Mouse (Mus musculus) ES-Bruce4 (cell line): ENCODE measurements at regions not wholly inside any gene's neighbourhood (a gene's known extent, or its start where the extent isn't known, plus 50 kb on each side); places are given as distances from the start of the nearest gene placed in this dataset.

Source experiments
- CTCF ChIP-seq: IDR thresholded peaks from one replicate; pipeline ENCODE4 v1.8.1; 2011; ENCODE audit warnings: low read depth, low read length
- EP300 ChIP-seq: IDR thresholded peaks from 2 replicates; pipeline ENCODE4 v1.6.1; 2011; ENCODE audit warnings: low read depth, low read length; ENCODE audit not compliant: insufficient read depth
- POLR2A ChIP-seq: IDR thresholded peaks from one replicate; pipeline ENCODE4 v1.8.1; 2011; ENCODE audit warnings: low read length; ENCODE audit not compliant: insufficient read depth

DNA sequence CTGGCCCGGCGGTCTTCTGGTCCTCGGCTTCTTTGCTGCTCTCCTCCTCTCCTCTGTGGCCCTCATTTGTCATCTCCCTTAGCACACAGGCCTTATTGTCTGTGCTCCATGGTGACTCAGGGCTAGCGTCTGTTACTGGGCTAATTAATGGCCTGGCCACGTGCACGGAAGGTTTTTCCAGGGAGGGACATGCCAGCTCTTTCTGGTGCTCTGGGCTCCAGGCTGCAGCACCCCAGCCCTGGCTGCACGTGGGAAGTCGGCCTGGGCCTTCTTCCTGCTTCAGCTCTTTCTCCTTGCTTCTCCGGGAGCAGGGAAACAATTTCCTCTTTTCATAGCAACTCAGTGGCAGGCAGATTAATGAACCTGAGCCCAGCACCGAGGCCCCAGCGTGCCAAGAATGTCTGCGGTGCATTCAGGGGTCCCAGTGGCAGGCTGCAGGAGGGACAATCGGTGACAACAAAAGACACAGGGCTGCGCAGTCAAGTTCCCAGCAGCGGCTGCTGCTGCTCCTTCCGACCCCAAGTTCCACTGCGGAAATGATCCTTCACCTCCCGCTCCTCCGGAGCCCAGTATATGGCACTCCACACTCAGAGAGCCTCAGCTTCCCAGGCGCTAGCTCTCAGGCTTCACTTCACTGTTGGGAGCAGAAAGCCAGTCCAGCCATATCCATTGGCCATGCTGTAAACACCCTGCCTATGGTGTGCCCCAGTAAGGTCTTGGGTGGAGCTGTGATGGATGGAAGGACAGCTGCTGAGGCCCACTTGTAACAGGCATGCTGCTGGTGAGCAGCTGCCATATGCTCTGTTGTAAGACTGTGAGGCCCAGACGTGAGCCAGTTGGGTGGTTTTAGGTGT, 257.3 kb upstream of the Habp2 start:
- TF ChIP-seq POLR2A = no peak
- TF ChIP-seq EP300 = no peak
- TF ChIP-seq CTCF = no peak
